Mouse (Mus musculus): ENCODE results near the gene Vmn1r213.

DNA sequence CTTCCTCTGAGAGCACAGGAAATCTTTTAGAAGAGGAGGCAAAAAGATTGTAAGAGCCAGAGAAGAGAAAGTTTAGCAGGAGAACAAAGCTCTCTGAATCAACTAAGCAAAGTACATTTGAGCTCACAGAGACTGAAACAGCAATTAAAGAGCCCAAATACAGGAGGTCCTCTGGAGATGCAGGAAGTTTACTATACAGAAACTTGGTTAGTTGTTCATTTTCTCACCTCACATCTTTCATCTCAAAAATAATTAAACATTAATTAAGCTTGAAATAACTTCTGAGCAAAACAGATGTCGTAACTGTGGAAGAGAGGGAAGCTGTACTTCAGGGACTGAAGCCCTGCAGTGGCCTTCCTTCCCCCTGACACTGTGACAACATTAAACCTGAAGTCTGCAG lies at the start of gene Vmn1r213:
- TF ChIP-seq CTCF (IDR thresholded peaks at IDR 0.05; ENCODE audit: extremely low read depth, insufficient read length, insufficient replicate concordance, low read depth, low read length) (no peak), POLR2A (IDR thresholded peaks at IDR 0.05; ENCODE audit: low read depth, low read length) (no peak)

Data from small intestine, adult 2 months (tissue).